Mouse (Mus musculus) heart, embryonic 11.5 days (tissue): ENCODE results near the gene Galnt9. TPM values are rescaled to one million over a fixed set of nuclear protein-coding genes. Genes with fewer than 3 reads are reported as not detected.

Source experiments
- ATAC-seq: fragments of 200-750 bp; cut with Nextera tagmentation; replicated peaks from 2 replicates; pipeline ENCODE4 v1.8.0; 2017; ENCODE audit warnings: moderate library complexity; ENCODE audit not compliant: insufficient number of reproducible peaks, low FRiP score, low TSS enrichment
- H3K27ac ChIP-seq: fragments of 300-500 bp; sonication (generic); 2 replicates; pipeline ENCODE4 v1.5.1; 2014; ENCODE audit warnings: mild to moderate bottlenecking, low read depth, low read length
- H3K27me3 ChIP-seq: fragments of 300-500 bp; sonication (generic); 2 replicates; pipeline ENCODE4 v1.6.1; 2014; ENCODE audit warnings: mild to moderate bottlenecking, low read length, mixed read lengths; ENCODE audit not compliant: control insufficient read depth, insufficient read depth
- H3K36me3 ChIP-seq: fragments of 300-500 bp; sonication (generic); 2 replicates; pipeline ENCODE4 v1.6.1; 2014; ENCODE audit warnings: mild to moderate bottlenecking, low read length, moderate library complexity, mixed read lengths; ENCODE audit not compliant: control insufficient read depth, insufficient read depth
- H3K4me1 ChIP-seq: fragments of 300-500 bp; sonication (generic); 2 replicates; pipeline ENCODE4 v1.6.1; 2014; ENCODE audit warnings: low read length; ENCODE audit not compliant: control insufficient read depth, insufficient read depth
- H3K4me2 ChIP-seq: fragments of 300-500 bp; sonication (generic); 2 replicates; pipeline ENCODE4 v1.6.1; 2014; ENCODE audit warnings: mild to moderate bottlenecking, moderate library complexity
- H3K4me3 ChIP-seq: fragments of 300-500 bp; sonication (generic); 2 replicates; pipeline ENCODE4 v1.5.1; 2014; ENCODE audit warnings: low read depth, low read length
- H3K9ac ChIP-seq: fragments of 300-500 bp; sonication (generic); 2 replicates; pipeline ENCODE4 v1.6.1; 2014; ENCODE audit warnings: mild to moderate bottlenecking, low read depth, low read length, moderate library complexity
- H3K9me3 ChIP-seq: fragments of 300-500 bp; sonication (generic); replicated peaks from 2 replicates; pipeline ENCODE4 v1.6.1; 2016; ENCODE audit warnings: low read length; ENCODE audit not compliant: control insufficient read depth
- WGBS: fragments of 180-500 bp; shearing (Covaris S2); extraction: QIAGEN DNeasy Blood & Tissue Kit; methylation state at CpG from one replicate; pipeline ENCODE4 v1.1.7; 2014; ENCODE audit not compliant: insufficient replicate concordance; 5-methylcytosine and 5-hydroxymethylcytosine counted together
- polyA plus RNA-seq: library from polyadenylated mRNA; unstranded; fragments of >200 nt; fragmentation: Nextera tagmentation; extraction: Ambion mirVana; gene quantifications from 2 replicates; pipeline ENCODE4 v1.2.1, GENCODE M21; 2014

The Galnt9 gene
- polyA plus RNA-seq, 1 experiment from 2014 or later = not detected

- no peak for ATAC-seq
- Histone ChIP-seq H3K27ac (no peak overlapping the region), H3K27me3 (no peaks in the 10 kb centered on the region), H3K4me1 (no peaks in the 10 kb centered on the region; the same call in 1 of the 2 replicates), H3K36me3 (no peaks in the 10 kb centered on the region), H3K4me2 (no peak overlapping the region), H3K4me3 (no peak overlapping the region), H3K9me3 (no peaks in the 10 kb centered on the region), H3K9ac (no peak overlapping the region)
- 66% methylated on average over 8 of the region's 8 CpGs for WGBS
Observed at GRCm38 (mm10) chr5:110506295-110506616, 37.9 kb upstream of the Galnt9 start.

- H3K4me3 ChIP-seq = no peak overlapping the region
- no peaks in the 10 kb centered on the region for H3K36me3 ChIP-seq
- ATAC-seq = no peak
- H3K4me1 ChIP-seq = no peaks in the 10 kb centered on the region; the same call in 1 of the 2 replicates
- H3K27ac ChIP-seq = no peak overlapping the region
- H3K9me3 ChIP-seq = no peaks in the 10 kb centered on the region
- no peaks in the 10 kb centered on the region for H3K27me3 ChIP-seq
- no peak overlapping the region for H3K9ac ChIP-seq
- 75% methylated on average over 3 of the region's 3 CpGs for WGBS
- H3K4me2 ChIP-seq = no peak overlapping the region
Observed at GRCm38 (mm10) chr5:110506856-110507255, 37.3 kb upstream of the Galnt9 start.

DNA sequence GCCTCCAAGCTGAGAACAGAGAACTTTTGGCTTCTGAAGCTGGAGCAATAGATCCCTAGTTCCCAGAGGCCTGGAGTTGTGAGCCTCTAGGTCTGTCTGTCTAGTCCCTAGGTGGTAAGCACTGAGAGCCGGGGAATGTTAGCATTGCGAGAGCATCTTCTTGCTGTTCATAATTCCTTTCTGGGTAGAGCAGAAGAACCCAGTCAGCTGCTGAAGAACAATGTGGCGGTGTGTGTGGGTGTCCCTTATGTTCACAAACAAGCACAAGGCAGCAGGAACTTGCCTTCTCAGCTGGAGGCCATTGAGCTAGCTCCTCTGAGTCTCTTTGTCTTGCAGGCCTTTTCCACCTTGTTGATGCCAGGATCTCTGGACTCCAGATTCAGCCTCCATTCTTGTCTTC is 36.2 kb upstream of the Galnt9 start:
- H3K4me3 ChIP-seq = no peak overlapping the region
- no peaks in the 10 kb centered on the region for H3K36me3 ChIP-seq
- 82% methylated on average over 3 of the region's 3 CpGs for WGBS
- no peak overlapping the region for H3K4me2 ChIP-seq
- H3K4me1 ChIP-seq = no peaks in the 10 kb centered on the region; the same call in 1 of the 2 replicates
- no peak for ATAC-seq
- no peaks in the 10 kb centered on the region for H3K9me3 ChIP-seq
- H3K9ac ChIP-seq = no peak overlapping the region
- no peaks in the 10 kb centered on the region for H3K27me3 ChIP-seq
- H3K27ac ChIP-seq = no peak overlapping the region

- WGBS = 87% methylated on average over 6 of the region's 6 CpGs
- no peak overlapping the region for H3K4me2 ChIP-seq
- H3K9ac ChIP-seq = no peak overlapping the region
- ATAC-seq = no peak
- no peak overlapping the region for H3K27ac ChIP-seq
- no peaks in the 10 kb centered on the region for H3K9me3 ChIP-seq
- no peaks in the 10 kb centered on the region for H3K27me3 ChIP-seq
- no peaks in the 10 kb centered on the region; the same call in 1 of the 2 replicates for H3K4me1 ChIP-seq
- H3K4me3 ChIP-seq = no peak overlapping the region
- H3K36me3 ChIP-seq = no peaks in the 10 kb centered on the region
Observed at GRCm38 (mm10) chr5:110510357-110510756, 33.8 kb upstream of the Galnt9 start.

DNA sequence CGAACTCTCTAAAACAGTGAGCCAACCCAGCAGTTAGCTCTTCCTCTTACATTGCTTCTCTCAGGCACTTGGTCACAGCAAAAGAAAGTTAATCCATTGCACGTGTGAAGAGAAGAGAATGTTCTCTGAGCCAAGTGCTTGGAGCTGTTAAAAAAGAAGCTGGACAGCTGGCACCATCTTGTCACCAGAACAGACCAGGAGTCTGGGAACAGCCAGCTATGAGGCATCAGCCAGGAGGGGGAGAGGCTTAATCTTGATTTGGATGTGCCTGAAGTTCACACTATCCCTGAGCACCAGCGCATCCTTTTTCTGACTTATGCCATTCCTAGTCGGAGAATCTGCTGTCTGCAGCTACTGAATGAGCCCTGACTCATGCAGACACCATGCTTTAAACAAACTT is 30.4 kb upstream of the Galnt9 start:
- H3K27ac ChIP-seq = no peak overlapping the region
- peaks cover 15% of the 10 kb centered on the region for H3K27me3 ChIP-seq
- H3K9me3 ChIP-seq = no peaks in the 10 kb centered on the region
- H3K9ac ChIP-seq = no peak overlapping the region
- no peak overlapping the region for H3K4me2 ChIP-seq
- H3K36me3 ChIP-seq = no peaks in the 10 kb centered on the region
- no peak overlapping the region for H3K4me3 ChIP-seq
- WGBS = 76% methylated on average over 4 of the region's 4 CpGs
- no peaks in the 10 kb centered on the region for H3K4me1 ChIP-seq
- ATAC-seq = no peak

DNA sequence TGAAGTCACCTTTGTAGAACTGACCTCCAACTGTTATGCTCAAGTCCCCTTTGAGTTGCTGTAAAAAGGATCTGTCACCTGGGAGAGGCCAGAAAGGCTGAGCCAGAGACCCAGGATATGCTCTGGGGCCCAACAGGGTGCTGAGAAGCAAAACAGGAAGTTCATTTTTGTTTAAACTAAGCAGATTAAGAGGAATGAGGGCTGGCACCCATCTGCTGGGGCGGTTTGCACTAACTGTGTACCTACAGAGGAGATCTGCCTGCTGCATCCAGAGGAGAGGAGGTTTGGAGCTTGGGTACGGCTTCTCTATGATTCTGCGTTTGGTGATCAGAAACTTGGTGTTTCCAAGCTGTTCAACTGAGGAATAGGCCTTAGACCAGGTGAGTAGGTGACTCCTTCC is 29.5 kb upstream of the Galnt9 start:
- WGBS = 67% methylated on average over 3 of the region's 3 CpGs
- no peak for ATAC-seq
- H3K9me3 ChIP-seq = no peaks in the 10 kb centered on the region

DNA sequence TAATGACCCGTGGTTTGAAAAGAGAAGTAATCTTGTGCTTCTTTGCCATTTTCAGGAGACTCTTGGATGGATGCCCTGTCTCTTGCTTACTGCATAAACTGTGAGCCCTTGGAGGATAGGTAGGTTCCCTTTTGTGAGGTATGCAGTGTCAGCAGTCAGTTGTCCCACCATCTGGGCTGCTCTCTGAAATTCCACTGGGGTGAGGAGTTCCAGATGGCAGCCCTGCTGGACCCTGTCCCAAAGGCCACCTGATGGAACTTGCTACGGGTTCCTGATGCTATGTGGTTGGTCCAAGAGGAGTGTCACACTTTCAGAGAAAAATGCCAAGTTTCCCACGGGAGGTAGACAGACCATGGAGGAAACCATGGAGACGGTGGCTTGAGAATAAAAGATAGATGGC is 27.8 kb upstream of the Galnt9 start:
- H3K9me3 ChIP-seq = no peaks in the 10 kb centered on the region
- 71% methylated on average over 4 of the region's 4 CpGs for WGBS
- H3K36me3 ChIP-seq = no peaks in the 10 kb centered on the region
- no peak overlapping the region for H3K4me3 ChIP-seq
- H3K27me3 ChIP-seq = peaks cover 15% of the 10 kb centered on the region
- H3K9ac ChIP-seq = no peak overlapping the region
- ATAC-seq = no peak
- H3K4me2 ChIP-seq = no peak overlapping the region
- no peak overlapping the region for H3K27ac ChIP-seq
- H3K4me1 ChIP-seq = no peaks in the 10 kb centered on the region

More for the DNA sequence above, 29.5 kb upstream of the Galnt9 start:
- no peak overlapping the region for H3K4me3 ChIP-seq
- H3K36me3 ChIP-seq = no peaks in the 10 kb centered on the region
- no peaks in the 10 kb centered on the region for H3K4me1 ChIP-seq
- H3K27ac ChIP-seq = no peak overlapping the region
- H3K9ac ChIP-seq = no peak overlapping the region
- peaks cover 15% of the 10 kb centered on the region for H3K27me3 ChIP-seq
- no peak overlapping the region for H3K4me2 ChIP-seq

GRCm38 (mm10) chr5:110518086-110518783 is 25.9 kb upstream of the Galnt9 start:
- Histone ChIP-seq H3K27me3 (peaks cover 15% of the 10 kb centered on the region), H3K27ac (no peak overlapping the region), H3K4me1 (no peaks in the 10 kb centered on the region), H3K4me3 (no peak overlapping the region), H3K9me3 (no peaks in the 10 kb centered on the region), H3K9ac (no peak overlapping the region), H3K4me2 (no peak overlapping the region), H3K36me3 (no peaks in the 10 kb centered on the region)
- WGBS = 41% methylated on average over 14 of the region's 14 CpGs
- no peak for ATAC-seq

GRCm38 (mm10) chr5:110520974-110521373 is 23.2 kb upstream of the Galnt9 start:
- ATAC-seq = no peak
- Histone ChIP-seq H3K27ac (no peak overlapping the region), H3K4me1 (no peaks in the 10 kb centered on the region), H3K9ac (no peak overlapping the region), H3K27me3 (peaks cover 15% of the 10 kb centered on the region), H3K36me3 (no peaks in the 10 kb centered on the region), H3K4me2 (no peak overlapping the region), H3K4me3 (no peak overlapping the region), H3K9me3 (no peaks in the 10 kb centered on the region)
- 87% methylated on average over 4 of the region's 4 CpGs for WGBS
